Mouse (Mus musculus) G1E-ER4 (cell line): ENCODE measurements around the gene Egflam. TPM values are rescaled to one million over a fixed set of nuclear protein-coding genes. Genes with fewer than 3 reads are reported as not detected.

Source experiments
- GATA1 ChIP-seq: IDR thresholded peaks from one replicate; pipeline ENCODE4 v1.8.0; 2012; ENCODE audit warnings: low read length, inconsistent platforms
- polyA plus RNA-seq: library from polyadenylated mRNA; stranded (reverse); fragments of >175 nt; gene quantifications from 2 replicates; pipeline ENCODE4 v1.2.3, GENCODE M21; 2012

Gene Egflam
- polyA plus RNA-seq, 1 experiment = not detected

DNA sequence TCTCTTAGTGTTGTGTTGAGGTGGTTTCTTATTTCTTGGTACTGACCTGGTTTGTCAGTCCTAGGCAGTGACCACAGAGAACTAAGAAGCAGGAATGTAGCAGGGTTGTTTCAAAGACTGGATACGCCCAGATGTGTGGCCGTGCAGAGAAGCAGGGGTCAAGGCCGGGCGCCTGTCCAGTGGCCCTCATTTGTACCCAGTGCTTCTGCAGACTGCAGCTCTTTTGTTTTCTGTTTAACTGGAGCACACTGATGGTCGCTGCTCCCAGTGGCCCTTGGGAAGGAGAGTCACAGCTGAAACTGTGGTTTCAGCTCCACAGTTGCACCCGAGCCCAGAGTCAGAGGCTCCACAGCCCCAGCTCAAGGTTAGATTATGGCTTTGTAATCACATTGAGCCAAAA, 217.6 kb downstream of the Egflam start:
- TF ChIP-seq GATA1 = no peak

- TF ChIP-seq GATA1 = no peak
Measured at GRCm38 (mm10) chr15:7173776-7174175, 224.4 kb downstream of the Egflam start.

GRCm38 (mm10) chr15:7173346-7173745, 224.8 kb downstream of the Egflam start:
- TF ChIP-seq GATA1 = no peak

DNA sequence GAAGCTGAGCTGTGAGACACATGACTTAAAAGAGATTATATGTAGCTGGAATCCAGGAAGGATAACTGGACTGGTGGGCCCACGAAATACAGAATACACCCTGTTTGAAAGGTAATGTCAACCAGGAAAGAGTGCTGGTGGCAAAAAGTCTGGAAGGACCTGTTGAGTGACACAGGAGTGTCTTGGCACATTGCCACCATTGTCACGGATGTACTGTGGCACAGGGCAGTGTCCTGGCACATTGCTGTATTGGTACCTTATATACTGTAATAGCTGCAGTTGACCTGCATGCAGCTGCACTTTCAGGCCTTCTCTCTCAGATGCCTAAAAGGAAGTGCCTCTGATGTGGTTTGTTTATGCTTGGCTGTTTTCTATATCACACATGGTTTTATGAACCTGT, 225.3 kb downstream of the Egflam start:
- no peak for TF ChIP-seq GATA1

DNA sequence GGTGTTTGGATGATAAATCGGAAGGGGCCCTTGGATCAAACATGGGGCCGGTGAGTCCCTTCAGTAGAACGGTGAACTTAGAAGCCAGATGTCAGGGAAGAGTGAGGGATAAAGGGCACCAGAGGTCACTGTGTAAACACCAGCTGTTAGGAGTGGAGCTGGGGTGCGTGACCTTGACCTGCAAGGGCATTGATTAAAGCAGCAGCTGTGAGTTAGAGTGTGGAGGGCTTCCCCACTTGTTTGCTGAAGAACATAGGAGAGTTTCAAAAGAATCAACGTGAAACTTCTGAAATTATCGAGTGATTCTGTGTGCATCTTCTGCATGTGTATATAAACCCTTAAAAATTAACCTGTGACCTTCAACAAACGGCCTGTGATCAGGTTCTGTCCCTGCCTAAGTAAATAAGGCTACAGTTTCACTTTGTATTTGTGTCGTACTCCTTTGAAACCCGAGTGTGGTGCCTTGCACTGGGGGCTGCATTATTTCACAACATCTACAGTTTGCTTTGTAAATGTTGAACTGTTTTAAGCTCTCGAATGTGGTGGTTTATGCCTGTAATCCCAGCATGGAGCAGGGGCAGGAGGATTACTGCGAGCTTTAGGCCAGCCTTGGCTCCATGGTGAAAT, 230.2 kb downstream of the Egflam start:
- no peak for TF ChIP-seq GATA1

GRCm38 (mm10) chr15:7167238-7167905, 230.8 kb downstream of the Egflam start:
- no peak for TF ChIP-seq GATA1

DNA sequence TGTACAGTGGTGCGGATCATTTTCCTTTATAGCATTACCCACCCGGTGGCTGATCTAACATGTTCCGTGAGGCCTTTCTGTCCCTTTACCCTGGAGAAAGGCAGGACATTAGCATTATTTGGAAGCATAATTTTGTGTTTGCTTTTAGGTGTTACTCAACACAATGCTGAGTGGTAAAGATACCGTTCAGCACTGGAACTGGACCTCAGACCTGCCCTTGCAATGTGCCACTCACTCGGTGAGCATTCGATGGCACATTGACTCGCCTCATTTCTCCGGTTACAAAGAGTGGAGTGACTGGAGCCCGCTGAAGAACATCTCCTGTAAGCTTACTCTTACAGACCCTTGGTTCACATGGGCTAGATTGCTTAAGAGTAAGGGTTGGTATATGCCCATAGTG, 231.5 kb downstream of the Egflam start:
- no peak for TF ChIP-seq GATA1

GRCm38 (mm10) chr15:7163851-7164250, 234.3 kb downstream of the Egflam start:
- no peak for TF ChIP-seq GATA1

- no peak for TF ChIP-seq GATA1
Measured at GRCm38 (mm10) chr15:7160321-7160720, 237.9 kb downstream of the Egflam start.

DNA sequence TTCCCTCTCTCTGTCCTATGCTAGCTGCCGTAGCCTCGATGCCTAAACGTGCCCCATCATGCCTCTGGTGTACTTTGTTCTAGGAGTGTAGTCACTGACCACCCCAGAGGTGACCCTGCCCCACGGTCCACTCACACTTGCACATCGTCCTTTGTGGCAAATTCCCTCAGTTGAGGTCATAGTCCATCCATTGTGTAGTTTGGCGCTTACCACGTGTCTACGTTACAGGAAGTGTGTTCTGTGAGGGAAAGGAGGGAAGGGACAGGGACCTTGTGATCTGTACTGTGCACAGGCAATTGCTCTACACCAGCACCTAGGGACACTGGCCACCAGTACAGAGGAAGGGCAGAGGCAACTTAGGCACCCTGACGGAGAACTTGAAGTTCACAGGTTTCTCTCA, 238.3 kb downstream of the Egflam start:
- TF ChIP-seq GATA1 = no peak

- no peak for TF ChIP-seq GATA1
Measured at GRCm38 (mm10) chr15:7157658-7158057, 240.5 kb downstream of the Egflam start.
